Mouse (Mus musculus) myocyte (in vitro differentiated cells): Measurements from ENCODE around the gene Cryz.

ENCODE experiments used
- E2F4 ChIP-seq: IDR thresholded peaks from one replicate; pipeline ENCODE4 v1.6.1; 2011; ENCODE audit warnings: mild to moderate bottlenecking, control low read depth, moderate library complexity; ENCODE audit not compliant: insufficient read depth
- MAX ChIP-seq: IDR thresholded peaks from one replicate; pipeline ENCODE4 v1.6.1; 2011; ENCODE audit warnings: low read depth, mild to moderate bottlenecking, control low read depth
- POLR2A ChIP-seq: IDR thresholded peaks from one replicate; pipeline ENCODE4 v1.6.1; 2011; ENCODE audit warnings: low read depth, mild to moderate bottlenecking, control low read depth, moderate library complexity; ENCODE audit not compliant: insufficient read length
- POLR2AphosphoS2 ChIP-seq: IDR thresholded peaks from one replicate; pipeline ENCODE4 v1.6.1; 2011; ENCODE audit warnings: low read depth, control low read depth; ENCODE audit not compliant: insufficient read length
- REST ChIP-seq: IDR thresholded peaks from one replicate; pipeline ENCODE4 v1.6.1; 2011; ENCODE audit warnings: mild to moderate bottlenecking, control low read depth, moderate library complexity; ENCODE audit not compliant: insufficient read depth, insufficient read length
- SRF ChIP-seq: IDR thresholded peaks from one replicate; pipeline ENCODE4 v1.6.1; 2011; ENCODE audit warnings: low read depth; ENCODE audit not compliant: control insufficient read depth, insufficient read length
- TCF12 ChIP-seq: IDR thresholded peaks from one replicate; pipeline ENCODE4 v1.6.1; 2011; ENCODE audit warnings: mild to moderate bottlenecking, control low read depth; ENCODE audit not compliant: poor library complexity, insufficient read depth, severe bottlenecking
- USF1 ChIP-seq: IDR thresholded peaks from one replicate; pipeline ENCODE4 v1.6.1; 2011; ENCODE audit warnings: low read depth, mild to moderate bottlenecking, control low read depth, moderate library complexity

- TF ChIP-seq POLR2A (no peak), SRF (no peak), MAX (no peak), POLR2AphosphoS2 (no peak), USF1 (no peak), E2F4 (no peak), REST (no peak), TCF12 (no peak)
These were observed 18.8 kb downstream of the Cryz start for GRCm38 (mm10) chr3:154615304-154615703.
